Mouse (Mus musculus) neutrophil, adult 83 days (primary cell): ENCODE results near the gene Ajm1. TPM values are rescaled to one million over a fixed set of nuclear protein-coding genes. Genes with fewer than 3 reads are reported as not detected.

Experiments
- total RNA-seq, 2 experiments: library from RNA; stranded (reverse); gene quantifications; one replicate each; pipeline ENCODE4 v1.2.4; 2023

Ajm1 gene
- total RNA-seq = not detected

GRCm38 (mm10) chr2:25581294-25581864 is at the start of gene Ajm1:
Ajm1 (minus strand) TSS chr2:25581757.

GRCm38 (mm10) chr2:25627811-25628210 is 46.3 kb upstream of the Ajm1 start, which contains the start of gene Fcna:
Fcna (minus strand) TSS chr2:25628030.

DNA sequence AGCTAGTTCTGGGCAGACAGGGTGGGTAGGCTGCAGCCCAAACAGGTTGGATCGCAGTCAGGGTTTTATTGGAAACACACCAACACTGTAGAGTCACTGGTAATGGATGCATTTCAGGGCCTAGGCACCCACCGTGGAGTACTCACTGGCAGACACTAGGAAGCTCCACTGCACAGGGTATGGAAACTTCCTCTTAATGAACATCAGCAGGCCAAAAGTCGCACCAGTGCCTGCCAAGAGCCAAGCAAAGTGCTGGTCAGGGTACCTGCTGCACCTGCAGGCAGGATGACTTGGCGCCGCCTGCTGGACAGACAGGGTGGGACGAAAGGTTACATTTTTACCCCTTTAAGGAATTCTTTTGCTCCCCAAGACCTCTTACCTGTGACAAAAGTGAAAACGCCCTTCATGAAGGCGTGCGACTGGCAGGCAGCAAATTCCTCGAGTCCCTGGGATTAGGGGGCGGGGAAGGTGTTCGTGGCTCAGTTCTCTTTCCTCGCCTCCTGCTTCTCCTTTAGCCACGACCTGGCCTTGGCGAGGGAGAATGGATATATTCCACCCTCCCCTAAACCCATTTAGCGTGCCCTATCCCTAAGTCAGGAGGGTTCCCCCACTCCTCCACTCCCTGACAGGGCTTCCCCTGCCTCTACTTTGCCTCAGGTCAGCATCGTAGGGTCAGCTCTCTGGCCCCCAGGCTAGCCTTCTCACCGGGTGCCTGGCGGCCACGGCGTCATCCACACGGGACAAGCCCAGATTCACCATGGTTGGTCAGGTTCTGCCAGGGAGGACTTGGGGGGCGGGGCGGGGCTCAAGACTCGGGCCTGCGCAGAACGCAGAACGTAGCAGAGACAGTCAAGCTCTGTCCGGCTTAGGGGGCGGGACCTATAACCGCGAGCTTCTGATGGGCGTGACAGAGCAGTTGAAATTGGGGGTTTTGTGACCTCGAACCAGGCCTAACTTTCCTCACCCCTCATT is 40.0 kb upstream of the Ajm1 start, which contains the start of gene Tmem141:
Gene Tmem141, minus strand, starts transcription at position 777 of the 972 bp plus-strand sequence.

DNA sequence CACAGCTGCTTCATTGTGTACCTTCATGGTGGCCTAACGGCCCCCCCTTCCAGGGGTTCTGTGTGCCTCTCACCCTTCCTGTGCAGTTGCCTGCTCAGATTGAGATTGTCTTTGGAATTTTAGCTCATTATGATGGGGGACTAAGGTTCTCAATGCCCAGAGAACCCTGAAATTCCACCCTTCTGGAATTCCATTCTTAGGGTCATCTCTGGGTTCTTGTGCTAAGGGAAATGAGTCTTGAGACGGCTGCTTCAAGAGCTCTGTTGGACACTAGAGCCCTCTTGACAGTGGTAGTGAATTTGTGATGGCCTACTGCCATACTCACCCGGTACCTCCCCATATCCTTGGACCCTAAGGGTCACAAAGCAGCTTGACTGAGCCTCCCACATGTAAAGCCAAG is 36.0 kb upstream of the Ajm1 start, which contains the start of gene Ccdc183:
Gene Ccdc183, minus strand, starts transcription at position 101 of the 400 bp plus-strand sequence.

DNA sequence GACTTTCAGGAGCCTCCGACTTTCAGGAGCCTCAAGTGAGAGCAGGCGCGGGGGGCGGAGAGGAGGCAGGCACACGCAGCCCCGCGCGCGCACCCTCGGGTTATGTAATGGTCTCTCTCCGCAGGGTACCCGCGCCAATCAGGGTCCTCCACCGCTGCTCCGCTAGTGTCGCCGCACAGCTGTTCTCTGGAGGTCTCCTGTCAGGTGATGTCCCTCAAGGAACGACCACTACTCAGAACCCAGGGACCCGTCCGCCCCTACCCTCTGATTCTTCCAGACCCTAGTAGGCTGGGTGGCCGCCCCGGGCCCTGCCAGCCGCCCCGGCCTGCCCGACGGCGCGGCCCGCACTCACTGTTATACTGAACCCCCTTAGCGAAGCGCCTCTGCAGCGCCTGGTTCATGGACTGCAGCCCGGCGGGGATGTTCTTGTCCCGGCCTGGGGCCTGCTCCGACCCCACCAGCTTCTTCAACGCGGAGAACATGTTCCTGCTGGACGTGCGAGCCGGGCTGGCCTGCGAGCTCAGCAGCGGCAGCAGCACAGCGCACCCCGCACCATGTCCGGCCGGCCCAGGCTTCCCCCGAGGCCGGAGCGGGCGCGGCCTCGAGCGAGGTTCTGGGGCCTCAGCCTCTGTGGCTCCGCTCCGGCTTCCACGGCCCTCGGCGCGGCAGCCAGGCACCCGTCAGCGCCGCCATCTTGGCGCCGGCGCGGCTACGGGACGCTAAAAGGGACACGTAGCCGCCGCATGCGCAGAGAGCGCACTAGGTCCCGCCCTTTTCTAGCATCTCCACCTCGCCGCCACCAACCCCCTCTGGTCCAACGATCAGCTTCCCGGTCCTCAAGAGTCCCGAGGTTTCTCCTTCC is 26.4 kb upstream of the Ajm1 start, which contains the start of gene Rabl6:
Gene Rabl6, minus strand, starts transcription at position 761 of the 862 bp plus-strand sequence.

GRCm38 (mm10) chr2:25574579-25575431 is 6.8 kb downstream of the Ajm1 start, which contains the start of the genes Mamdc4 and Phpt1:
Mamdc4 (minus strand) TSS chr2:25574845.
Phpt1 (minus strand) TSS chr2:25575224.

DNA sequence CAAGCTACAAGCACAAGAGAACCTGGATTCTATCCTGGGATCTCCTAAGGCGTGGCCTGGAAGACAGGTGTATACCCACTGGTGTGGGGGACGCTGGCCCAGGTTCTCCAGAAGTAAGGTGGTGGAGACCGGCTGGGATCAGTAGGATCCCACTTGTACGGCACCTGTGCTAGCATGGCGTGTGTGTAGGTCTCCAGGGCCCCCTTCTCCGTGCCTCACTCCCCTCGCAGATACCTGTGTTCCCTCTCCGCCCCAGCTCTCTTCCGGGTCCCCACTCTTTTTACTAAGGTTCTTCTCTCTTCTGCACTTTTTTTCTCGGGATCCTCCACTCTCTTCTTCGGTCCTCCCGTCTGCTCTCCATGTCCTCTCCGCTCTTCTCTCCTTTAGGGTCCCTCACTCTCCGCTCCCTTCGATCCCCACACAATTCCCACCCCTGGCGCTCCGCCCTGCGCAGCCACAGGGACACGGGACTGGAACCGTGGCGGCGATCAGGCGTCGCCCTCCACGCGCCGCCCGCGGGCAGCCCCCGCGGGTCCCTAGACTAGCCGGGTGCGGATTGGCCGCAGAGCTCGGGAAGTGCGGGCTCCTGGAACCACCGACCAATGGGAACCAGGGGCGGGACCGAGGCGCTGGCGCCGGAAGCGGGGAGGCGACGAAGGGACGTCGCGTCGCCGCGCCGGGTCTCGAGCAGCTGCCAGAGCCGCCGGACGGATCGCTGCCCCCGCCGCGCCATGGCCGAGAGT is 24.2 kb downstream of the Ajm1 start, which contains the start of gene Edf1:
Gene Edf1, plus strand, starts transcription at position 627 of the 743 bp plus-strand sequence.

DNA sequence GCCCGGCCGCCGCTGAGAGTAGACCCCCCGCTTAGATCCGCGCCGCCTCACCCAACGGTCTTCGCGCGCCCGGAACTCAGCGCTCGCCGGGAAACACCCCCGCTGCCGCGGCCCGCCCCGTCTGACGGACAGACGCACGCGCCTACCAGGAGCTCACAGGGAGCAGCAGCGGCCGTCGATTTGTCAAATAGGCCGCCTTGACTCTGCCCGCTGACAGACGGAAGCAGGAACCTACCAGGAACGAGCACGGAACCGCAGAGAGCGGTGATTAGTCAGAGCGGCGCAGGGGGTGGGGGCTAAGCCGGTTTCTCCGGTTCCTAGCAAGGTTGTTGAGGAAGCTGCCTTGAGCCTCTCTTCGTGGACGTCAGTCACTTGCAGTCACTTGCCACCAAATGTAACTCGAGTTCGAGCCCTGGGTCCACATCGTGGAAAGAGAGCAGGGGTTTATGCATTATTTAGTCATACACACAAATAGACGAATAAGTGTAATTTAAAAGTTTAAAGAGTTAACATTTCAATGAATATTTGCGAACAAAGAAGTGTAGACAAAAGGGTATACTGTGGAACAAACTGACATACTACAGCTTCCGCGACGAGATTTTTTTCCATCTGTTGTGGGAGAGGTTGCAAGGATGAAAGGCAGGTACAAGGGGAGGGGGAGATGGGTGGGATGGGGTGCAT is 34.6 kb downstream of the Ajm1 start, which contains the start of gene Traf2:
Gene Traf2, minus strand, starts transcription at position 130 of the 681 bp plus-strand sequence.

Other genes with a start within 250 kb of the Ajm1 start
- gene Man1b1, start 249.4 kb downstream of the Ajm1 start, total RNA-seq = 10 to 100 TPM; 35.1 to 42.7 TPM
- 10 to 100 TPM; 13.4 to 14.6 TPM for gene Dpp7, start 225.4 kb downstream of the Ajm1 start, total RNA-seq
- 10 to 100 TPM; 24.1 to 29.2 TPM for gene Uap1l1, start 216.1 kb downstream of the Ajm1 start, total RNA-seq
- gene Sapcd2, start 209.4 kb downstream of the Ajm1 start, total RNA-seq = 10 to 100 TPM in 1 of 2 experiments, 1 to 10 TPM in 1; 9.8 to 12.2 TPM
- gene Entpd2, start 185.9 kb downstream of the Ajm1 start, total RNA-seq = not detected
- gene Npdc1, start 182.4 kb downstream of the Ajm1 start, total RNA-seq = 1 to 10 TPM in 1 of 2 experiments, not detected in 1; 1.0 TPM
- 10 to 100 TPM; 20.7 to 24.1 TPM for gene Fut7, start 158.5 kb downstream of the Ajm1 start, total RNA-seq
- gene Abca2, start 153.1 kb downstream of the Ajm1 start, total RNA-seq = 10 to 100 TPM; 21.7 to 22.3 TPM
- gene Clic3, start 124.9 kb downstream of the Ajm1 start, total RNA-seq = not detected
- 10 to 100 TPM; 47.2 to 49.2 TPM for gene Paxx, start 120.7 kb downstream of the Ajm1 start, total RNA-seq
- gene Ptgds, start 111.7 kb downstream of the Ajm1 start, total RNA-seq = not detected
- gene Lcn12, start 87.8 kb downstream of the Ajm1 start, total RNA-seq = not detected
- gene Fbxw5, start 81.0 kb downstream of the Ajm1 start, total RNA-seq = 10 to 100 TPM; 25.2 to 34.4 TPM
- under 1 TPM in 1 of 2 experiments, not detected in 1; 0.95 TPM for gene C8g, start 80.0 kb downstream of the Ajm1 start, total RNA-seq
- 10 to 100 TPM; 21.7 to 24.5 TPM for gene Traf2, start 34.8 kb downstream of the Ajm1 start, total RNA-seq
- gene Edf1, start 23.9 kb downstream of the Ajm1 start, total RNA-seq = 100 to 1,000 TPM in 1 of 2 experiments, 10 to 100 TPM in 1; 97.5 to 101 TPM
- gene Mamdc4, start 6.9 kb downstream of the Ajm1 start, total RNA-seq = under 1 TPM; 0.51 to 0.99 TPM
- gene Phpt1, start 6.5 kb downstream of the Ajm1 start, total RNA-seq = 1 to 10 TPM; 8.1 to 8.8 TPM
- gene Rabl6, start 26.8 kb upstream of the Ajm1 start, total RNA-seq = 10 to 100 TPM; 34.0 to 41.8 TPM
- not detected for gene Ccdc183, start 35.9 kb upstream of the Ajm1 start, total RNA-seq
- gene Tmem141, start 40.2 kb upstream of the Ajm1 start, total RNA-seq = 1 to 10 TPM; 5.3 to 5.9 TPM
- 1 to 10 TPM in 1 of 2 experiments, under 1 TPM in 1; 0.79 to 1.7 TPM for gene Fcna, start 46.3 kb upstream of the Ajm1 start, total RNA-seq
- gene Lcn8, start 71.4 kb upstream of the Ajm1 start, total RNA-seq = not detected
- gene Lcn5, start 76.2 kb upstream of the Ajm1 start, total RNA-seq = not detected
- not detected for gene Lcn6, start 95.0 kb upstream of the Ajm1 start, total RNA-seq
- not detected for gene Lcn10, start 101.0 kb upstream of the Ajm1 start, total RNA-seq
- gene Obp2a, start 118.3 kb upstream of the Ajm1 start, total RNA-seq = not detected
- 1 to 10 TPM; 3.2 to 6.8 TPM for gene Bmyc, start 125.0 kb upstream of the Ajm1 start, total RNA-seq
- gene Obp2b, start 155.3 kb upstream of the Ajm1 start, total RNA-seq = not detected
- gene Lcn3, start 183.8 kb upstream of the Ajm1 start, total RNA-seq = not detected
- gene Lcn11, start 195.3 kb upstream of the Ajm1 start, total RNA-seq = not detected
- not detected for gene Gm13539, start 200.5 kb upstream of the Ajm1 start, total RNA-seq
- not detected for gene Glt6d1, start 234.1 kb upstream of the Ajm1 start, total RNA-seq
- gene Lcn9, start 241.4 kb upstream of the Ajm1 start, total RNA-seq = not detected